Mouse (Mus musculus): ENCODE data around the gene Cyb5d1. TPM values are rescaled to one million over a fixed set of nuclear protein-coding genes. Genes with fewer than 3 reads are reported as not detected.

Cyb5d1 gene
- polyA plus RNA-seq, 1 experiment from 2014 or later = 34.0 TPM

- peaks cover 45% of the 10 kb centered on the region for H3K4me1 ChIP-seq (ENCODE audit: insufficient read depth, low read length)
- peak; percentile 37 for ATAC-seq (ENCODE audit: low FRiP score, low TSS enrichment)
Measured at GRCm38 (mm10) chr11:69411073-69411535, 15.7 kb upstream of the Cyb5d1 start.

DNA sequence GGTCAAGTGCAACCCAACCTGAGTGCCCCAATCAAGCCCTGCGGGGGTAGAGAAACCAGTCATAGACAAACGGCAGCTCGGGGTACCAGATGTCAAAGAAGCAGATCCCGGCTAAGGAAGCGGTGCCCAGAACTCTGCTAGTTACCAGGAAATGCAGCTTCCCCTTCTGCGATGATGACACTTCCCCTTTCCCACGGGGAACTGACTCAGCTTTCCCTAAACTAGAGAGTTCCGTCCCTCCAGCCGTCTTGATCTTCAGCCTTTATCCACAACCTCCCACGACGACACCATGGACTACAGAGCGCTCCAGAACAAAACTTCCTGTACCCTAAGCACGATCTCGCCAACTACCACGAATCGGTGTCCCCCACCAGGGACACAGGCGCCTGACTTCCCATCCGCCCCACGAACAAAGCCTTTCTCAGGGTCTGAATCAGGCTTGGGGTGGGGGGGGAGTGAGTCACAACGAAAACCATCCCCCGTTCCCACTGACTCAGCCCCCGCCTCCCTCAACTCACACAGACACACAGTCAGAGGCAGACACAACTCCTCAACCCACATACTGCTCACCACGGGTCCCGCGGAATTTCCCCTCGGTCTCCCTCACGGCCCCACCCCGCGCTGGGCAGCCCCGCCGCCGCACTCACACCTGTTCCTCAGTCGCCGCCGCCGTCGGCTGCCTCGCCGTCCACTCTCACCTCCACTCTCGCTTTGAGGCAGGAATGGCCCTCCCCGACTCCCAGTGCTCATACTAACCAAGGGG lies 15.1 kb upstream of the Cyb5d1 start:
- ATAC-seq (ENCODE audit: low FRiP score, low TSS enrichment) = no peak
- H3K4me1 ChIP-seq (ENCODE audit: insufficient read depth, low read length) = peaks cover 45% of the 10 kb centered on the region
- H3K27me3 ChIP-seq (ENCODE audit: insufficient read depth, low read length) = no peaks in the 10 kb centered on the region
- whole genome bisulfite sequencing = under 1% methylated on average over 41 of the region's 41 CpGs
- no peaks in the 10 kb centered on the region for H3K9me3 ChIP-seq (ENCODE audit: low read length)
- peak overlapping the region; percentile 97 for H3K4me2 ChIP-seq (replicated peaks; ENCODE audit: low read depth, low read length)
- peaks cover 21% of the 10 kb centered on the region for H3K36me3 ChIP-seq (ENCODE audit: insufficient read depth, low read length)
- H3K4me3 ChIP-seq (ENCODE audit: low read length) = peak overlapping the region; percentile 68
- H3K27ac ChIP-seq (ENCODE audit: low read length) = peak overlapping the region; percentile 99
- H3K9ac ChIP-seq (replicated peaks; ENCODE audit: low read length) = peak overlapping the region; percentile 92

More at GRCm38 (mm10) chr11:69411073-69411535, 15.7 kb upstream of the Cyb5d1 start:
- whole genome bisulfite sequencing = under 1% methylated on average over 26 of the region's 26 CpGs
- Histone ChIP-seq H3K27ac (ENCODE audit: low read length) (peak overlapping the region; percentile 99), H3K9me3 (ENCODE audit: low read length) (no peaks in the 10 kb centered on the region), H3K27me3 (ENCODE audit: insufficient read depth, low read length) (no peaks in the 10 kb centered on the region), H3K4me3 (ENCODE audit: low read length) (peak overlapping the region; percentile 68), H3K36me3 (ENCODE audit: insufficient read depth, low read length) (peaks cover 15% of the 10 kb centered on the region), H3K4me2 (replicated peaks; ENCODE audit: low read depth, low read length) (peak overlapping the region; percentile 97), H3K9ac (replicated peaks; ENCODE audit: low read length) (peak overlapping the region; percentile 92)

DNA sequence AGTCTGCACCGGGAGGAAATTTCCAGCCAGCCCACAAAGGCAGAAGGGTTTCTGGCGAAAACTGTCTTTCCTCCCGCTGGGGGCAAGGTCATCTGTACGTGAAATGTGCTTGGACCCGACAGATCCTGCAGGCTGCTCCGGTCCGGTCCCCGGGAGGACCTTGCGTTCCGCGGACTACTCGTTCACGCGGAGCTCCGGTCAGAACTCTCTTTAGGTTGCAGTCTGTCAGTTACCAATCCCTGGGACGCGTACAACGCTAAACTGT lies 14.5 kb upstream of the Cyb5d1 start:
- peaks cover 26% of the 10 kb centered on the region for H3K36me3 ChIP-seq (ENCODE audit: insufficient read depth, low read length)
- WGBS = 0% methylated on average over 18 of the region's 18 CpGs
- no peak for ATAC-seq (ENCODE audit: low FRiP score, low TSS enrichment)
- peaks cover 42% of the 10 kb centered on the region for H3K4me1 ChIP-seq (ENCODE audit: insufficient read depth, low read length)
- H3K27me3 ChIP-seq (ENCODE audit: insufficient read depth, low read length) = no peaks in the 10 kb centered on the region
- H3K27ac ChIP-seq (ENCODE audit: low read length) = peak overlapping the region; percentile 99
- peak overlapping the region; percentile 97 for H3K4me2 ChIP-seq (replicated peaks; ENCODE audit: low read depth, low read length)
- H3K9me3 ChIP-seq (ENCODE audit: low read length) = no peaks in the 10 kb centered on the region
- peak overlapping the region; percentile 68 for H3K4me3 ChIP-seq (ENCODE audit: low read length)
- peak overlapping the region; percentile 92 for H3K9ac ChIP-seq (replicated peaks; ENCODE audit: low read length)

- WGBS = under 1% methylated on average over 45 of the region's 46 CpGs
- peak; percentile 57 for ATAC-seq (ENCODE audit: low FRiP score, low TSS enrichment)
- Histone ChIP-seq H3K4me1 (ENCODE audit: insufficient read depth, low read length) (peaks cover 38% of the 10 kb centered on the region), H3K27me3 (ENCODE audit: insufficient read depth, low read length) (no peaks in the 10 kb centered on the region), H3K9me3 (ENCODE audit: low read length) (no peaks in the 10 kb centered on the region), H3K27ac (ENCODE audit: low read length) (peak overlapping the region; percentile 99), H3K36me3 (ENCODE audit: insufficient read depth, low read length) (peaks cover 30% of the 10 kb centered on the region), H3K9ac (replicated peaks; ENCODE audit: low read length) (peak overlapping the region; percentile 92), H3K4me3 (ENCODE audit: low read length) (peak overlapping the region; percentile 68), H3K4me2 (replicated peaks; ENCODE audit: low read depth, low read length) (peak overlapping the region; percentile 97)
Measured at GRCm38 (mm10) chr11:69409378-69410044, 14.1 kb upstream of the Cyb5d1 start.

DNA sequence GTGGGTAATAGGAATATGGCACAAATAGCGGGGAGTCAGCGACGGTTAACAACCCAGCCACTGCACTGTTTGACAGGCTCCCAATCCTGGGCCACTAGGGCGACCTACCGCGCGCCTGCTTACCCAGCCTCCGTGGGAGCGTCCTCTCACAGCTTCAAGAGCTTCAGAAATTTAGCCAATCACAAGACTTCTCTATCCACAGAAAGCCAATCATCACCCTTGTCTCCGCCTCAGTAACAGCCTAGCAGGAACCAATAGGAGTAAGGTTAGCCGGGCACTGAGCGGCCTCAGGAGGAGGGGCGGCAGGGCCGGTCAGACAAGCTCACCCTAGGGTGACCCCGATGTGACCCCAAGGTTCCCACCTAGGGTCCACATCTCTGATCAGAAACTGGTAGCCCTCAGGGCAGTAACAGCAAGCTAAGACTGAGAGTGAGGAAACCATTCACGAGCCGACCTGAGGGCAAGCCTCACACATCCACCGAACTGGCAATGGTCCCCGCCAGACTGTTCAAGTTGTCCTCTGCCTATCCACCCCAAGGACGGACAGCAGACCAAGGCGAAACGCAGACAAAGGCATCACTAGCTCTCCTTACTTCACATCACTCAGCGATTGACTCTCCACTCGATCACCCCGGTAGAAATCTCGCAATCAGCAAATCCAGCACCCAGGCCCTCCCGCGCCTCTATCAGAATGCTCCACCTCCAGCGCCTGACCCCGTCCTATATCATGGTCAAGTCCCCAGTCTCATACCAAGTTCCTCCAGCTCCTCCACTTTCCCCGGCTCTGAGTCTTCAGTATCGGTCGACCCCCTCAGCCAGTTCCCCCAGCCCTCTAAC lies 13.3 kb upstream of the Cyb5d1 start:
- Histone ChIP-seq H3K9ac (replicated peaks; ENCODE audit: low read length) (peak overlapping the region; percentile 92), H3K27me3 (ENCODE audit: insufficient read depth, low read length) (no peaks in the 10 kb centered on the region), H3K4me2 (replicated peaks; ENCODE audit: low read depth, low read length) (peak overlapping the region; percentile 97), H3K27ac (ENCODE audit: low read length) (peak overlapping the region; percentile 99), H3K36me3 (ENCODE audit: insufficient read depth, low read length) (peaks cover 38% of the 10 kb centered on the region), H3K4me1 (ENCODE audit: insufficient read depth, low read length) (peaks cover 30% of the 10 kb centered on the region), H3K9me3 (ENCODE audit: low read length) (no peaks in the 10 kb centered on the region), H3K4me3 (ENCODE audit: low read length) (peak overlapping the region; percentile 68)
- peak; percentile 66 for ATAC-seq (ENCODE audit: low FRiP score, low TSS enrichment)
- under 1% methylated on average over 33 of the region's 33 CpGs for WGBS

DNA sequence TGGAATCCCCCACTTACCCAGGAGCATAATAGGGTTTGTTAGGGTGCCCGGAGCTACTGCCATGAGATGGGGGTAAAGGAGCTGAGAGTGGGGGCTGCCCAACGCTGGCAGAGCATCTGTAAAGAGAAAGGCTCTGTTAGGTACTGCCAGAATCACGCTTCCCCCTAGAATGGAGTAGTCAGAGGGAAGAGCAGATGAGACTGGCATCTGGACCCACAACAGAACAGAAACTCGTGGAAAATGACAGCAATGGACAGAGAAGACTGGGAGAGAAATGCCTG lies 12.2 kb upstream of the Cyb5d1 start:
- Histone ChIP-seq H3K4me2 (replicated peaks; ENCODE audit: low read depth, low read length) (no peak overlapping the region), H3K36me3 (ENCODE audit: insufficient read depth, low read length) (peaks cover 44% of the 10 kb centered on the region), H3K4me1 (ENCODE audit: insufficient read depth, low read length) (peaks cover 19% of the 10 kb centered on the region), H3K4me3 (ENCODE audit: low read length) (no peak overlapping the region; the same call in 1 of the 2 replicates), H3K27ac (ENCODE audit: low read length) (no peak overlapping the region), H3K9ac (replicated peaks; ENCODE audit: low read length) (no peak overlapping the region), H3K9me3 (ENCODE audit: low read length) (no peaks in the 10 kb centered on the region), H3K27me3 (ENCODE audit: insufficient read depth, low read length) (no peaks in the 10 kb centered on the region)
- WGBS = 85% methylated on average over 4 of the region's 4 CpGs
- no peak for ATAC-seq (ENCODE audit: low FRiP score, low TSS enrichment)

DNA sequence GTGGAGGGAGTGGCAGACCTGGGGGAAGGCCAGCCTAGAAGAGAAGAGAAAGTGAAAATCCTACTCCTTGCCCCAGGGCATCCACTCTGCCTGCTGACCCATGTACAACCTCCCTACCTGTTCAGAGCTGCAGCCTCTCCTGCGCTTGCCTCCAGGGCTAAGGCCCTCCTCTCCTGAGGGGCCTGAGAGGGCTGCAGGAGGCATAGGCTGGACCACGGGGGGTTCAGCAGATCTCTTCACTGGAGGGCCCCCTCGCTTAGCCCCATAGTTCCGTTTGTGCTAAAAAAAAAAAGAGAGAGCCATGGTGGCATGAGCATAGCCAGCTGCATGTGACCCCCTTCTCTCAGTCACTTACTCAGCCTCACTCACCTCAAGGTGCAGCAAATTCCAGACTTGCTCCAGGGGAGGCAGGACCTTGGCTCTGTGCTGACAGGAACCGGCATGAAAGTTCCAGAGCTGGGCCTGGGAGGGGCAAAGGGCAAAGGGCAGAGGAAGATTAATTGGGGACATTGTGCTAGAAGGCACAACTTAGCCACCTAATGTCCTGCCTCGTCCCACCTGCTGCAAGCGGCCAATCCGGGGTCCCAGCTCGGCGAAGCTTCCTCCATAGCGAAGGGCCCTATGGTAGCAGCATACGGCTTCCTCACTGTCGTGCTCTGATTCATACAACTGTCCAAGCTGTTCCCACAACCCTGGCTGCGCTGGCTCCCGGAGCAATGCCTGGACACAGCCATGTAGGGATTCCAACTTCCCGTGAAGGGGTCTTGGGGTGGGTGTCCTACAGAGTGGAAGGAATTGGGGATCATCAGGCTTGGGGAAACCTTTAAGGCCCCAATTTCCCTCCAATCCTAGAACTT lies 11.7 kb upstream of the Cyb5d1 start:
- Histone ChIP-seq H3K4me2 (replicated peaks; ENCODE audit: low read depth, low read length) (no peak overlapping the region), H3K36me3 (ENCODE audit: insufficient read depth, low read length) (peaks cover 47% of the 10 kb centered on the region), H3K4me3 (ENCODE audit: low read length) (no peak overlapping the region), H3K4me1 (ENCODE audit: insufficient read depth, low read length) (peaks cover 13% of the 10 kb centered on the region), H3K27me3 (ENCODE audit: insufficient read depth, low read length) (no peaks in the 10 kb centered on the region), H3K9me3 (ENCODE audit: low read length) (no peaks in the 10 kb centered on the region), H3K27ac (ENCODE audit: low read length) (no peak overlapping the region), H3K9ac (replicated peaks; ENCODE audit: low read length) (no peak overlapping the region)
- ATAC-seq (ENCODE audit: low FRiP score, low TSS enrichment) = no peak
- 87% methylated on average over 16 of the region's 16 CpGs for WGBS

DNA sequence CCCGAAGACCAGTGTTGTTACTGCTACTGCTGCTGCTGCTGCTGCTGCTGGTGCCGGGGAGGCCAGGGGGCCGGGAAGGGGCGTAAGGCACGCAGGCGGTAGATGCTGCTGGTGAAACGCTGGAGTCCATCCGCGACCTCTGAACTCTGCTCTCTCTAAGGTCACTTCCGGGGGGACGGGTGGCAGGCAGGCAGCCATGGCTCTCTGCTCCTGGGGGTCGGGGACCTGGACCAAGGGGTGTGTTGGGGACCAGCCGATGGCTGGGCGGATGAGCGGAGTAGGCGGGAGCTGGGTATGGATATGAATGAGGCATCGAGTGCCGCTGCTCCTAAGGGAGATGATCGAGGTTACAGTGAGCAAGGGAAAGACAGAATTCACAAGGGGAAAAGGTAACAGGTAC lies 10.9 kb upstream of the Cyb5d1 start:
- 86% methylated on average over 19 of the region's 19 CpGs for WGBS
- no peak for ATAC-seq (ENCODE audit: low FRiP score, low TSS enrichment)

More for the DNA sequence above, 10.9 kb upstream of the Cyb5d1 start:
- Histone ChIP-seq H3K4me2 (replicated peaks; ENCODE audit: low read depth, low read length) (no peak overlapping the region), H3K36me3 (ENCODE audit: insufficient read depth, low read length) (peaks cover 55% of the 10 kb centered on the region), H3K9me3 (ENCODE audit: low read length) (no peaks in the 10 kb centered on the region), H3K9ac (replicated peaks; ENCODE audit: low read length) (no peak overlapping the region), H3K4me1 (ENCODE audit: insufficient read depth, low read length) (peaks cover 8% of the 10 kb centered on the region), H3K27ac (ENCODE audit: low read length) (no peak overlapping the region), H3K4me3 (ENCODE audit: low read length) (no peak overlapping the region), H3K27me3 (ENCODE audit: insufficient read depth, low read length) (no peaks in the 10 kb centered on the region)

Data from kidney, embryonic 16.5 days (tissue).